Mouse (Mus musculus) common myeloid progenitor, adult 5-6 weeks (primary cell): ENCODE results near the gene 1700102P08Rik. TPM values are rescaled to one million over a fixed set of nuclear protein-coding genes. Genes with fewer than 3 reads are reported as not detected.
A peak's percentile ranks its signal among the peaks of the same experiment; 100 is the strongest.

Experiments used
- ATAC-seq: replicated peaks from 2 replicates; pipeline ENCODE4 v1.8.0; 2016; ENCODE audit warnings: low read depth, mild to moderate bottlenecking, moderate TSS enrichment, inconsistent platforms; ENCODE audit not compliant: poor library complexity, severe bottlenecking
- total RNA-seq: library from RNA; stranded (forward); fragments of 200-1000, 187-1606 nt; gene quantifications from 2 replicates; pipeline ENCODE4 v1.2.3, GENCODE M21; 2017

The 1700102P08Rik gene
- total RNA-seq, result not detected in 2 replicates

DNA sequence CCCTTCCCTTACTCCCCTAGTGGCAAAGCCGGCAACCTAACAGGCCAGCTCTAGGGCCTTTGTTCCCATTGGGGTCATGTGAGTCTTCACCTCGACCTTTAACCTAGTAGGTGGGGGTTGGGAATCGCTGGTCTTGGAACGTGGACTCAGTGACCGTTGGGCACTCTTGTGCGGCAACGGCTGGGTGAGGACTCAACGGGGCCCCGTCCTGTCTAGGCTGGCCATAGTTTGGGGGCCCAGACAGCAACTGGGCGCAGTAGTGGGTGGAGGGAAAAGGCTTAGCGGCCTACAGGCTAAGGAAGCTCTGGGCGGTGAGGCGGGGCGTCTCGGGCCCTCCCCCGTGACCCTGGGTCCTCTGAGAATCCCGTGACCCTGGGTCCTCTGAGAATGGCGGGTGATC is at the start of gene 1700102P08Rik:
Gene 1700102P08Rik (plus strand): TSS at position 130 of the 400 bp plus-strand sequence.
- no peak for ATAC-seq

DNA sequence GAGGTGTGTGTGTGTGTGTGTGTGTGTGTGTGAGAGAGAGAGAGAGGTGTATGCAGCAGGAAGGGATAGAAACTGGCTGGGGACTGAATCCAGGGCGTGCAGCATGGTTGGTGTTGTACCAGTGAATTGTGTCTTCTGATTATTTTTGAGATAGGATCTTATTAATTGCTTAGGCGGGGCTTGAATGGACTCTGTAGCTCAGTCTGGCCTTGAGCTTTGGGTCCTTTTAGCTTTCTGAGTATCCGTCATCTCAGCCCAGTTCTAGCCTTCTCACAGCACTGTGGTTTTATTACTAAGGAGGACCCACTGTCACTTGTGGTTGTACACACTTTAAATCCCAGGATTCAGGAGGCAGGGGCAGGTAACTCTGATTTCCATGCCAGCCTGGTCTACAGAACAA is 49.3 kb upstream of the 1700102P08Rik start:
- no peak for ATAC-seq

DNA sequence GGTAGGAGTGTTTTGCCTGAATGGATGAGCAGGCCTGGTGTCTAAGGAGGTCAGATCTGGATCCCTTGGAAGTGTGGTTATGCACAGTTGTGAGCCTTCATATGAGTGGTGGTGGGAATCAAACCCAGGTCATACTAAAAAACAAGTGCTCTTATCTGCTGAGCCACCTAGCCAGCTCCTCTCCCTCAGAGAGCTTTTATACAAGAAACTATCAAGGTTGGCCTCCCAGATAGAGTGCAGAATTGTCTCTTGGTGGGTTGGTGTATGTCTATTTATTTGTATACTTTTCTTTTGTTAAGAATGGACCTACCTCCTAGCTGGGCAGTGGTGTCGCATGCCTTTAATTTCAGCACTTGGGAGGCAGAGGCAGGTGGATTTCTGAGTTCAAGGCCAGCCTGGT is 48.8 kb upstream of the 1700102P08Rik start:
- no peak for ATAC-seq

DNA sequence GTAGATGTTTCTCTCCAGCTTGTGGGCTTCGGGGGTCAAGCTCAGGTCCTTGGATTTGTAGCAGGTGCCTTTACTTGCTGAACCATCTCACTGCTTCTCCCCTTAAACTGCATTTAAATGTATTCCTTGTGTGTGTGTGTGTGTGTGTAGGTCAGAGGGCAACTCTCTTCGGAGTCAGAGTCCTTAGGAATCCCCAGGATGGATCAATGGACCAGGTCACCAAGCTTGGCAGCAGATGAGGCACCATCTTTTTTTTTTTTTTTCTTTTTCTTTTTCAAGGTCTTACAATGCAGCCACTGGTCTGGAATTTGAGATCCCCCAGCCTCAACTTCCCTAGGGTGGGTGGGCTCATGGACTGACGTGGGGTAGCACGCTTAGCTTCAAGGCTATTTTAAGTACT is 48.1 kb upstream of the 1700102P08Rik start:
- ATAC-seq, result no peak

DNA sequence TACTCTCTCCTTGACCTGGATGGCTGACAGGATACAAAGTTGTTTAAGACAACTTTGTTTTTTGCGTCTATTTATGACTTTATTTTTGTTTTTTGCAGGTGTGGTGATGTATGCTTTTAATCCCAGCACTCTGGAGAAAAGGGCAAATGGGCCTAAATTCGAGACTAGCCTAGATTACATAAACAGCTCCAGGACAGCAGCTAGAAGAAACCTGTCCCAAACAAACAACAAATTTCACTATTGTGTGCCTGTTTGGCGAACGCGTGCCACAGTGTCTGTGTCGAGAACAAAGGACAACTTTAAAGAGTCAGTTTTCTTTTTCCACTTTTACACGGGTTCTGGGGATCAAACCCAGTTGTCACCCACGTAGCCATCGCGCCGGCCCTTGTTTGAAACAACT is 45.6 kb upstream of the 1700102P08Rik start:
- no peak for ATAC-seq

DNA sequence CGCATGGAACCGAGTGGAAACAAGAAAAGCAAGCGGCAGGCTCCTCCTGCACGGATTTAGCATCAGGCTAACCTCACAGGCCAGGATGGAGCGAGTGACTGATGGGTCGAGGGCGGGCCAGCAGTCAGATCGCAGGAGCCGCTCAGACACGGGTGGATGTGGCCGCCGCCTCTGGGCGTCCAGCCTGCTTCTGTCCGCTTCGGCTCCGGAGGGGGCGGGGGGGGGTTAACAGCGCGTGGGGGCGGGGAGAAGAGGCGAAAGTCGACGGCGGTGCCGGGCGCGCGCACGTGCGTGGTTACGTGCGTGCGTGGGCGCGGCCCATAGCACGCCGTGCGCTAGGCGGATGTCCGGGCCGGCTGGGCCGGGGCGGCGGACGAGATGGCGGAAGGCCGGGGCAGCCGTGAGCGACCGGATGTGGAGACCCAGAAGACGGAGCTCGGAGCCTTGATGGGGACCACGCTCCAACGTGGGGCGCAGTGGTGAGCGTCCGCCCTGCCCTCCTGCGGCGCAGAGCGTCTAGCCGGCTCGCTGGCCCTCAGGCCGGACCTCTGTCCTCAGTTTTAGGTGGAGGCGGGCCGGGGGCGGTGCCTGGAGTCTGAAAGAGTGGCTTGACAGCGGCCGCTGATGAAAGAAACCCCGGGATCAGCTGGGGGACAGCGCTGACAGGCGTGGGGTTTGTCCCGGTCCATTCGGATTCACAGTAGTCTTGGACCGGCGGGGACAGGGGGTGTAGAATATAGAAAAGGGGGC is 44.9 kb upstream of the 1700102P08Rik start, which contains the start of gene Usp4:
Gene Usp4 (plus strand): TSS at position 314 of the 750 bp plus-strand sequence.
- peak; percentile 76 for ATAC-seq

DNA sequence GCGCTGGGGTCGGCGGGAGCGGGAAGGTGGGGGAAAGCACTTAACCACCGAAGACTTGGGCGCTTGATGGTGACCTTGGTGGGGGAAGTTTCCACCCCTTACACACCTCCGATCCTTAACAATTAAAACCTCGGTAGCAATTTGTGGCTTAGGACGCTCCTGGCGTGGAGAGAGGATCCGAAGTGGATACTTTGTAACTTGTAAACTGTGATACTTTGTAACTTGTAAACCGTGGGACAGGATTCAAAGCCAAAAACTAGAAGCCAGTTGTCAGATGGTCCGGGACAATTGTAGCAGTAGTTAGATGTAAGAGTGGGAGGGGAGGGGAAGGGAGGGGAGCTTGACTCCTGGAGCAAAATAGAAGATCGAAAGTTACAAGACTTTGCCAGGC is 44.3 kb upstream of the 1700102P08Rik start:
- peak; percentile 1; the same call in 1 of the 2 replicates for ATAC-seq

DNA sequence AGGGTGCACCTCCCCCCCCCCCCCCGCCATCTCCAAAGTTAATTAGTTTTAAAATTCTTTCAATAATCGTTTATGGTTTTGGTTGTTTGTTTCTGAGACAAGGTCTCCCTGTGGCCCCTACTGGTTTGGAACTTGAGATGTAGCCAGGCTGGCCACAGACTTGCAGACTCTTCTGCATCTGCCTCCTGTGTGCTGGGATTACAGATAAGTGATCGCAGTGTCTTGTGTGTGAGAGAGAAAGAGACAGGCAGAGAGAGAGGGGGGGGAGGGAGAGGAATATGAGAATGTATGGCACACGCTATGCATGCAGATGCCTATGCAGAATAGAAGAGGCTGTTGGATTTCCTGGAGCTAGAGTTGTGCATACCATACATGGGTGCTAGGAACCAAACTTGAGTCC is 42.9 kb upstream of the 1700102P08Rik start:
- ATAC-seq, result no peak

DNA sequence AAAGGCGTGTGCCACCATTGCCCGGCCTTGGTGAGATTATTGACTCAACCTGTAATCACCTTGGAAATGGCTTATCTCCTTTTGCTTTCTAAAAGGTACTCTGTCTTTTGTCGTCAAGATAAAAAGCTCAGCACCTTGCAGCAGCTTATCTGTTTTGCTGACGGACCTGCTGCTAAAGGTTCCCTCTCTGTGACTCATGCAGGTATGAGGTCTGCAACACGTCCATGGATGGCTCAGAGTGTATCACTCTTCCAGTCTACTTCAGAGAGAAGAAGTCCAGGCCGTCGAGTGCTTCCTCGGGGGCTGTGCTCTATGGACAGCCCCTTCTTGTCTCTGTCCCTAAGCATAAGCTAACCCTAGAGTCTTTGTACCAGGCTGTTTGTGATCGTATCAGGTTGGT is 14.4 kb upstream of the 1700102P08Rik start:
- no peak for ATAC-seq

DNA sequence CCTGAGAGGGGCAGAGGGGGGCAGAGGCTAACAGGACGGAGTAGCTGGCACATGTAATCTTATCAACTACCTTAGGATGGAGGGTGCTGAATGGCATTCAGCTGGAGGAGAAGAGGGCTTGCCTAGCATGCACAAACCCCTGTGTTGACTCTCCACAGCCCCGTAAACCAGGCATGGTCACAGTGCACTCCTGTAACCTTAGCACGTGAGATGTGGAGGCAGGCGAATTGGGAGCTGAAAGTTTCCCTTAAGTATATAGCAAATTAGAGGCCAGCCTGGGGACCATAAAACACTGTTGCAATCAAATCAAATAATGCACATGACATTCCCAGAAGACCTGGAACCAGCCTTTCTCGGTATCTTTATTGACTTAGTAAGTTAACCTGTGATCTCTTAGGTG is 13.9 kb upstream of the 1700102P08Rik start:
- ATAC-seq, result no peak

DNA sequence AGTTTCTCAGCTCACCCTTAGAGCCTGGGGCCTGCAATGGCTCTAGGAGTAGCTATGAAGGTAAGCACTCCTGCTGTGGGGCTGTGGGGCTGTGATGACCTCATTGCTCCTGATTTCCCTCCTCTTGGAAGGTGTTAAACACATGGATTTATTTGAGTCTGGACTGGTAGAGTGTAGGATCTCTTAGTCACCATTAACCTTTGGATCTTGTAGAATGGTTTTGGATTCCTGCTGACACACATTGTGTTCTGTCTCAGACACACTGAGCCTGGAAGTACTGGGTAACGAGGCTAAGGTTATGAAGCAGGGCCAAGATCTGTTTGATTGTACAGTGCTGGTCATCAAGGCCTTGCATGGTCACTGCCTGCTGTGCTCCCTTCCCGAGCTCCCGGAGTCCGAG is 13.3 kb upstream of the 1700102P08Rik start:
- no peak for ATAC-seq

DNA sequence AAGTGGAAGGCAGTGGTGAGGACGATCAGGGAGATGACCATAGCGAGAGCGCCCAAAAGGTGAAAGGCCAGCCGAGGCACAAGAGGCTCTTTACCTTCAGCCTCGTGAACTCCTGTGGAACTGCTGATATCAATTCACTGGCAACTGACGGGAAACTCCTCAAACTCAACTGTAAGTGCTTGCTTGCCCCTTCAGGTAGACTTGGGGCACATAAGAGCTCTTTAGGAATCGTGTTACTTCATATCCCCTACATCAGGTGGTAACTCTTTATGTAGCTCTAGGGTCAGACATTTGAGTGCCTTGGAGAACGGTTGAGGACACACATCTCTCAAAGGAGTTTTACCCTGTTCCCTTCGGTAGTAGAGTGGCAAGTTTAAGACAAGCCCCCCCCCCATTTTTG is 11.2 kb upstream of the 1700102P08Rik start:
- no peak for ATAC-seq

DNA sequence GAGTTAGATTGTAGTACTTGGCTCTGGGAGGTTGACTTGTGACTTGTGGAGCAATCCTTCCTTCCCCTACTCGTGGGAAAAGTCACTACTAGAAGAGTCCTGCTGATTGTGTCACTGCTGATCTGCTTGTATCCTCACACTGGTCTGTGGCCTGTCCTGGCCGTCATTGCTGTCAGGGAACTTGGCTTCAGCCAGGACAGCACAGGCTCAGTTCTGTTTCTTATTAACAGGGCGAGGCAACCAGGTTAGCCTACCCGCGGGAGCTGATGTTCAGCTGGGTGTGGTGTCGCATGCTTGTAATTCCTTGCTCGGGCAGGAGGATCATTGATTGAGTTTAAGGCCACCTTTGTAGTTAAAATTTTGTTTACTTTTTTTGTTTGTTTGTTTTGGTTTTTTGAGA is 7.6 kb upstream of the 1700102P08Rik start:
- no peak for ATAC-seq

DNA sequence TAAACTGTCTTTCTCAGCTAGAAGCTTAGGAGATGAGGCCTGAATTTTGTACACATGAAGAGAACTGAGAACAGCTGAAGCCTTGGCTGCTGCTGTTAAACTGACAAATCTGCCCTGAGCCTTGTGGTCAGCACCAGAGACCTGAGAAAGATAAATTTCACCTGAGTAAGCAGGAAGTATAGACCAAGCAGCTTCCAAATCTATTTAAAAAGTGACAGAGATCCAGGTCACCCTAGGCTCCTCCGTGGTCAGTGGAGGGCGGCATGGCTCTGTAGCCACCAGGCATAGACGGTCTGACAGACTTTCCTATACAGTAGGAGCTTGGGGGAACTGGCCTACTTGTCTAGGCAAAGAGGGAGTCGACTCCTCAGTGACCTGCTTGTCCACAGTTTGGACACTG is 5.8 kb upstream of the 1700102P08Rik start:
- no peak for ATAC-seq

DNA sequence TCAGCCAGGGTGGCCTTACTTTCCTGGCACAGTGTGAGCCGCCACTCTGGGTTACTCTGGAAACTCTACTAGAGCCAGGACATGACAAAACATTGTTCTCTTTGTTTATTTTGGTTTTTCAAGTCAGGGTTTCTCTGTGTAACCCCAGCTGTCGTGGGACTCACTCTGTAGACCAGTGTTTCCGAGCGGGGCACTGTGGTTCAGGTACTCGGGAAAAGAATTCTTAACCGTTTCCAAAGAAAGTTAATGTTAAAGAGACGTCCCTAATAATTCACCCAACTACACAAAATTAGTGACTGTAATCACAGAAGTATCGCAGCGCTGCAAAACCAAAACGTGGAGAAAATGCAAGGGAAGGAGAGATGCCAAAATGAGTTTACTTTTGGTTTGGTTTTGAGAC is 4.0 kb upstream of the 1700102P08Rik start:
- no peak for ATAC-seq

DNA sequence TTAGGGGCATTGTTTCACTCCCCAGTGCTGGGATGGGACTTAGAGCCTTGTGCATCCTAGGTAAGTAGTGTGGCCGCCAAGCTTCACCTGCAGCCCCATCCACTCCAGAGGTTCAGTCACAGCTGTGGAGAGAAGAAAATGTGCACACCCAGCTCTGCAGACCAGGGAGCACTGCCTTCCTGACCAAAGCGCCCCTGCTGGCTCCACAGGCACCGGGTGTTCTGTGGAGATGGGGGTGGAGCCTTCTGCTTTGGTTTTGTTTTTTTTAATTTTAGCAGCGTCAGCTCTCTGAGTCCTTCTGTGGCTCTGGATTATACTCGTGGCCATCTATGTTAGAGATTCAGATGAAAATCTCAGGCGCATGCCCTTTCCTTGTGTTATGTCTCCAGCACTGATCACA is 3.4 kb upstream of the 1700102P08Rik start:
- ATAC-seq, result no peak

DNA sequence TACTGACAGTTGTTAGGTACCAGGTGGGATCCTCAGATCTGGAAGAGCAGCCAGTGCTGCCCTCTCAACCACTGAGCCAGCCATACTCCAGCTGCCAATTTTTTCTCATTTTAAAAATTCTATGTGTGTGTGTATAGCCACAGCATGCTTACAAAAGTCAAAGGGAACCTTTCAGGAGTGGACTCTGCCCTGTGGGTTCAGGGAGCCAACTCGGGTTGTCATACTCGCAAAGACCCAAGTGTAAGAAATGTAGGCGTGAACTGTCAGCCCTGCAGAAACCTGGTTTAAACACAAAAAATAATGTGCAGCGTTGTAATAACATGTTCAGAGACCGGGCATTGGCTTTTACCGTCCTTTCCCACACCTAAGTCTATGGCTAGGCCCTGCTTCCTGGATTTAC is 1.6 kb downstream of the 1700102P08Rik start:
- no peak for ATAC-seq

DNA sequence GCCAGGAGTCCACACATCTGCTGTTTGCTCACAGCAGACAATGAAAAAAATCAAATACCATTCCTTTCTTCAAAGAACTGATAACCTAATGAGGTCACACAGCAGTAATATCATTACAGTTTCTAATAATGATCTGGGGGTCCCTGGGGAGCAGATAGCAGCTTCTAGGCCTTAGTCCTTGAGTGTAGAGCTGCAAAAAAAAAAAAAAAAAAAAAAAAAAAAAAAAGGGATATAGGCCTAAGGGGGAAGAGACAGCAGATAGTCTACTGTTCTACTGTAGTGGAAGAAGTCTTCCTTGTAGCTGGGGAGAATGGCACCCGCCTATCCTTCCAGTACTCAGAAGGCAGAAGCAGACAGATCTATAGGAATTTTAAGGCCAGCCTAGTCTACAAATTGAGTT is 2.8 kb downstream of the 1700102P08Rik start:
- no peak for ATAC-seq

DNA sequence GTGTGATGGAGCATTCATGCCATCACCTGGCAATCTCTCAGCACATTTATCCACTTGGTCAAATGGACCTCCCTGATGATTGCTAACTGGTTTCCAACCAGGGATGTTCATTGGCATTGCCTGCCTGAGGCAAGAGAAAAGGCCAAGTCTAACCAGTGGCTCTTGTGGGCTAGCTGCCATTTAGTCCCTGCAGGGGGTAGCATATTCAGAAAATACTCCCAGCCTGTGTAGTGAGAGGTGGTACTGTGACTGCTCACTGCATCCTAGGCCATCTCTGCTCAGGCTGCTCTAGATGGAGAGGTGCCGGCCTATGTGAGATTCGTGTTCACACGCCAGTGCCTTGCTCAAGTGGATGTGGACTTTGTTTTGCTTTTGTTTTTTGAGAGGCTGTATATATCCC is 5.7 kb downstream of the 1700102P08Rik start:
- no peak for ATAC-seq

DNA sequence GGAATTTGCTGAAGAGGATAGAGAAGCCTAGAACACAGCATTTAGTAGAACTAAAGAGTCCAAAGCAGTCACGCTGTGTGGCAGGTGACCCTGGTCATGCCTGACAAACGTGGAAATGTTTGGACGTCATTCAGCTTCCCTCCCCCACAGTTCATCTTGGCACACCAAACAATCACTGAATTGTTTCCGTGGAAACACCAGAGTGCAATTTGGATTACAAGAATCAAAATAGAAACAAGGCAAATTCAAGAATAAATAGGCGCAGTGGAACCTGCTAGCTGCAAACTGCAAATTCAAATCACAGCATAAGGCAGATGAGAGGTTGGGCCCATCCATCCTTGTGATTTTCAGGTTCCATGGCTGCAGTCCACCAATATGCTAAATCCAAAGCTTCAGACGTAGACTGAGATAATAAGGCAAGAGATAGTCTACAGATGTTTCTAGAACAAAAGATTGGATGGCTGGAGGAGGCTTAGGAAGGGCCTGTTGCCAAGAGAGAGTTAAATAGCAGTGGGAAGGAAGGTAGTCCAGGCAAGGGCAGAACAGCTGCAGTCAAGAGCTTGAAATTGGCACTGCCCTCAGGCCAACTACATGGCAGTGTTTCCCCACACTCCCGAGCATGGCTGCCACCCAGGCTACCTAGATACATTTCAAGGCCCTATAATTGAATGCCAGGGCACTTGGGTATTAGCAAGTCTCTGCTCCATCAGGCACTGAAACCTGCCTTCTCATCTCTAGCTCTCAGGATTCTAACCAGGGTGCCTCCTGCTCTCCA is 8.8 kb downstream of the 1700102P08Rik start:
- no peak for ATAC-seq

DNA sequence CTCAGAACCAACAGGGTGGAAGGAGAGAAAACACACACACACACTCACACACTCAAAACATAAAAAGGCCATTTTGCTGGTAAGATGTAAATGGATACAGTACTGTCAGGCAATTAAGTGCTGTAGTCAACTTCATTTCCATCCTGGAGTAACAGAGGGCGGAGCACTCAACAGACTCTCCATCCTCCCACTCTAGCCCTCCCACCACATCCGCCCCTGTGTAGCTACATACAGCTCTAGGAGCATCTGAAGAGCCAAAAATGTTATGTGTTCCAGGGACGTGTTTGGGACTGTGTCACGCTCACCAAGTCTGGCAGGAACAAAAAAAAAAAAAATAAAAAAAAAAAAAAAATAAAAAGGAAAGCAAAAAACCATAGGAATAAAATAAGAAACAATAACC is 10.5 kb downstream of the 1700102P08Rik start:
- ATAC-seq, result no peak

DNA sequence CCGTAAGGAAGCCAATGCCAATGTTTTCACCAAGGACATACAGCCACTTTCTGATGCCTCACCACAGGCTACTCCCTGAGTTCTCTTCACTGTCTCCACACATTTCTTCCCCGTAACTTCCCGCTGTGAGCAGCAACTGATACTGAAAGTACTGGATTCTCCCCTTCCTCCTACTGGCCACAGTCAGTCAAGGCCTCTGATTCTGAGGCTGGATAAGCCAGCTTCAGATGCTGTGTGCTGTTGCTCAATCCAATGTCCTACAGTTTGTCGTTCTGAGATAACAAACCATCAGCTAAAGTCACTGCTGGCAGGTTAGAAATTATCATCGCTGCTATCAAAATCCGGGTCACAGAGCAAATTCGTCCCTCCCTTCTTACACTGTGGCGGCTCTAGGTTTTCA is 11.8 kb downstream of the 1700102P08Rik start:
- ATAC-seq, result peak; percentile 68
